Comparison of ENCODE assay signal across 11 mouse cellular contexts in genomic region chr6:119177101-119177500, GRCm38 (mm10). TPM values are rescaled to one million over a fixed set of nuclear protein-coding genes. Genes with fewer than 3 reads are reported as not detected.
DNase-seq lines count a peak whose midpoint lies in the region; ATAC-seq and TF ChIP-seq lines count a peak whose summit lies in the region.
"Had no signal": no experiment of that assay in that cellular context is flagged by ENCODE, and none has a peak within 500 bp of the region (broad histone marks: within the 10 kb centered on the region; RNA-seq: fewer than 3 reads in every experiment).

No protein-coding gene starts in this region.

- H3K4me1 ChIP-seq in forebrain, embryonic 13.5 days: peaks cover 23% of the 10 kb centered on the region
- H3K4me1 ChIP-seq in forebrain, embryonic 14.5 days (ENCODE audit: control insufficient read depth, insufficient read depth, low read length): peaks cover 13% of the 10 kb centered on the region; the same call in 1 of the 2 replicates
- no peaks in the 10 kb centered on the region; the same call in 1 of the 2 replicates for H3K4me1 ChIP-seq in kidney, adult 2 months (ENCODE audit: control insufficient read depth, insufficient read depth, low read length)
- H3K4me1 ChIP-seq in brown adipose tissue, adult 24 weeks (ENCODE audit: control insufficient read depth, insufficient read depth, insufficient read length, low read length): peaks cover 6% of the 10 kb centered on the region; the same call in 1 of the 2 replicates
- peaks cover 24% of the 10 kb centered on the region for H3K4me1 ChIP-seq in midbrain, embryonic 12.5 days

- peaks cover 9% of the 10 kb centered on the region; the same call in 1 of the 2 replicates for H3K36me3 ChIP-seq in forebrain, embryonic 13.5 days (ENCODE audit: poor library complexity, severe bottlenecking)
- peaks cover 3% of the 10 kb centered on the region; the same call in 1 of the 2 replicates for H3K36me3 ChIP-seq in forebrain, embryonic 14.5 days (ENCODE audit: control insufficient read depth, insufficient read depth, low read length)
- no peaks in the 10 kb centered on the region for H3K36me3 ChIP-seq in kidney, adult 2 months (ENCODE audit: control insufficient read depth, insufficient read depth, low read length)
- 0 out of 2 replicates have a peak, but pooled peaks cover 4% of the 10 kb centered on the region for H3K36me3 ChIP-seq in midbrain, embryonic 12.5 days

- no peak overlapping the region for H3K4me3 ChIP-seq in forebrain, embryonic 13.5 days
- H3K4me3 ChIP-seq in forebrain, embryonic 14.5 days (ENCODE audit: low read depth, low read length): no peak overlapping the region
- H3K4me3 ChIP-seq in kidney, adult 2 months (ENCODE audit: insufficient read depth, low read depth, low read length): no peak overlapping the region
- H3K4me3 ChIP-seq in brown adipose tissue, adult 24 weeks (ENCODE audit: insufficient read depth, low read depth, low read length): peak overlapping the region; percentile 44
- H3K4me3 ChIP-seq in midbrain, embryonic 12.5 days: no peak overlapping the region

- no peak overlapping the region for H3K27ac ChIP-seq in forebrain, embryonic 13.5 days
- no peak overlapping the region for H3K27ac ChIP-seq in forebrain, embryonic 14.5 days (ENCODE audit: low read depth, low read length)
- peak overlapping the region; percentile 57 for H3K27ac ChIP-seq in kidney, adult 2 months (ENCODE audit: insufficient read depth, low read depth, low read length)
- peak overlapping the region; percentile 83 for H3K27ac ChIP-seq in brown adipose tissue, adult 24 weeks (replicated peaks; ENCODE audit: low read depth, low read length)
- peak overlapping the region; percentile 44 for H3K27ac ChIP-seq in midbrain, embryonic 12.5 days (replicated peaks)

- DNase-seq in forebrain, embryonic 14.5 days (ENCODE audit: low spot score): no peak
- DNase-seq in kidney, adult 2 months: peak; percentile 31
- DNase-seq in kidney, postnatal 4 days: no peak
- DNase-seq in ovary, adult 18-20 months (ENCODE audit: low spot score): no peak
- no peak for DNase-seq in layer of hippocampus, postnatal 14 days (ENCODE audit: low spot score in 2 of 2)
- DNase-seq: forebrain, postnatal 0 days had no signal

- 67% methylated on average over 8 of the region's 8 CpGs for WGBS in forebrain, embryonic 13.5 days
- 72% methylated on average over 8 of the region's 8 CpGs for WGBS in forebrain, embryonic 14.5 days
- WGBS in kidney, adult 2 months: 45% methylated on average over 8 of the region's 8 CpGs
- WGBS in midbrain, embryonic 12.5 days: 54% methylated on average over 8 of the region's 8 CpGs

- no peak overlapping the region for H3K9ac ChIP-seq in forebrain, embryonic 13.5 days
- H3K9ac ChIP-seq in forebrain, embryonic 14.5 days (ENCODE audit: low read length): no peak overlapping the region; the same call in 1 of the 2 replicates
- H3K9ac ChIP-seq in midbrain, embryonic 12.5 days (replicated peaks): no peak overlapping the region
- H3K9ac ChIP-seq: forebrain, postnatal 0 days had no signal

- peak overlapping the region; percentile 73; the same call in 1 of the 2 replicates for H3K4me2 ChIP-seq in forebrain, embryonic 13.5 days
- no peak overlapping the region for H3K4me2 ChIP-seq in forebrain, embryonic 14.5 days (ENCODE audit: low read length)
- H3K4me2 ChIP-seq in midbrain, embryonic 12.5 days (replicated peaks): peak overlapping the region; percentile 72

- ATAC-seq in forebrain, embryonic 13.5 days: no peak
- ATAC-seq in forebrain, embryonic 14.5 days: no peak
- no peak for ATAC-seq in midbrain, embryonic 12.5 days (ENCODE audit: low FRiP score, low read depth)
- ATAC-seq: forebrain, postnatal 0 days had no signal

- TF ChIP-seq POLR2A in kidney, adult 2 months (IDR thresholded peaks at IDR 0.05; ENCODE audit: low read depth, low read length): no peak

- no peaks in the 10 kb centered on the region for H3K9me3 ChIP-seq in forebrain, embryonic 13.5 days (replicated peaks)
- no peaks in the 10 kb centered on the region for H3K9me3 ChIP-seq in forebrain, embryonic 14.5 days (replicated peaks; ENCODE audit: control insufficient read depth, low read length)
- no peaks in the 10 kb centered on the region for H3K9me3 ChIP-seq in midbrain, embryonic 12.5 days

- TF ChIP-seq CTCF in kidney, adult 2 months (conservative IDR thresholded peaks at IDR 0.05; ENCODE audit: insufficient read depth, insufficient read length, low read depth, low read length): no peak

- no peaks in the 10 kb centered on the region for H3K27me3 ChIP-seq in forebrain, embryonic 13.5 days
- H3K27me3 ChIP-seq in forebrain, embryonic 14.5 days (replicated peaks; ENCODE audit: control insufficient read depth, insufficient read depth, low read length): no peaks in the 10 kb centered on the region
- H3K27me3 ChIP-seq in kidney, adult 2 months (replicated peaks; ENCODE audit: control insufficient read depth, insufficient read depth, low read length): no peaks in the 10 kb centered on the region
- H3K27me3 ChIP-seq in midbrain, embryonic 12.5 days: no peaks in the 10 kb centered on the region

RNA-seq across cellular contexts. Expression of gene Dcp1b, which starts 2.0 kb away (rescaled TPM):
- 12.7 and 13.1 TPM in 2 replicates for polyA plus RNA-seq in forebrain, embryonic 13.5 days (2015; fragmentation: Nextera tagmentation; extraction: Ambion mirVana)
- 12.7 and 14.1 TPM in 2 replicates for polyA plus RNA-seq in forebrain, embryonic 14.5 days (2014; fragmentation: Nextera tagmentation; extraction: Ambion mirVana)
- 13.0 and 14.3 TPM in 2 replicates for polyA plus RNA-seq in kidney, adult 2 months (2012; rRNA removed)
- 4.9 and 5.8 TPM in 2 replicates for polyA plus RNA-seq in brown adipose tissue, adult 24 weeks (2012; ENCODE audit: insufficient read depth, insufficient read length, missing spikeins)
- polyA plus RNA-seq in midbrain, embryonic 12.5 days (2016; fragmentation: Nextera tagmentation; extraction: Ambion mirVana): 14.4 and 14.9 TPM in 2 replicates
- total RNA-seq in layer of hippocampus, postnatal 14 days (2021): 10 to 100 TPM; 16.0 to 17.3 TPM

RNA-seq across cellular contexts. Expression of gene Cacna1c, which starts 19.1 kb away (rescaled TPM):
- 3.6 and 4.2 TPM in 2 replicates for polyA plus RNA-seq in forebrain, embryonic 13.5 days (2015; fragmentation: Nextera tagmentation; extraction: Ambion mirVana)
- polyA plus RNA-seq in forebrain, embryonic 14.5 days (2014; fragmentation: Nextera tagmentation; extraction: Ambion mirVana): 3.2 and 5.5 TPM in 2 replicates
- polyA plus RNA-seq in kidney, adult 2 months (2012; rRNA removed): 0.92 and 0.99 TPM in 2 replicates
- 0.48 and 2.1 TPM in 2 replicates for polyA plus RNA-seq in brown adipose tissue, adult 24 weeks (2012; ENCODE audit: insufficient read depth, insufficient read length, missing spikeins)
- polyA plus RNA-seq in midbrain, embryonic 12.5 days (2016; fragmentation: Nextera tagmentation; extraction: Ambion mirVana): 3.9 and 5.1 TPM in 2 replicates
- 10 to 100 TPM; 79.1 to 85.4 TPM for total RNA-seq in layer of hippocampus, postnatal 14 days (2021)

RNA-seq across cellular contexts. Expression of gene Cacna2d4, which starts 59.2 kb away (rescaled TPM):
- polyA plus RNA-seq in forebrain, embryonic 13.5 days (2015; fragmentation: Nextera tagmentation; extraction: Ambion mirVana): 0.12 and 0.33 TPM in 2 replicates
- polyA plus RNA-seq in forebrain, embryonic 14.5 days (2014; fragmentation: Nextera tagmentation; extraction: Ambion mirVana): 0.10 and 0.14 TPM in 2 replicates
- 0.16 and 0.66 TPM in 2 replicates for polyA plus RNA-seq in kidney, adult 2 months (2012; rRNA removed)
- polyA plus RNA-seq in brown adipose tissue, adult 24 weeks (2012; ENCODE audit: insufficient read depth, insufficient read length, missing spikeins): not detected in 2 replicates
- 0.14 and 0.15 TPM in 2 replicates for polyA plus RNA-seq in midbrain, embryonic 12.5 days (2016; fragmentation: Nextera tagmentation; extraction: Ambion mirVana)
- total RNA-seq in layer of hippocampus, postnatal 14 days (2021): 1 to 10 TPM in 1 of 2 experiments, under 1 TPM in 1; 0.90 to 1.5 TPM
- polyA plus RNA-seq: embryonic facial prominence, embryonic 11.5 days; lung, embryonic 16.5 days had no signal

Comparison
In these comparisons a context has a peak if more than half of its experiments do, and no peak if none do; other contexts are left out.
1. H3K27ac ChIP-seq: peak in kidney, adult 2 months (single experiment), brown adipose tissue, adult 24 weeks (single experiment) and midbrain, embryonic 12.5 days (single experiment); none in forebrain, embryonic 13.5 days (single experiment) and forebrain, embryonic 14.5 days (single experiment).